Mouse (Mus musculus) C2C12 (cell line): Measurements from ENCODE around the gene Pde11a.

ENCODE experiments used
- CTCF ChIP-seq: IDR thresholded peaks from one replicate; pipeline ENCODE4 v1.5.1; 2011; ENCODE audit not compliant: control insufficient read depth, insufficient read depth, insufficient read length
- FOSL1 ChIP-seq: IDR thresholded peaks from one replicate; pipeline ENCODE4 v1.8.0; 2011; ENCODE audit warnings: mild to moderate bottlenecking, low read length; ENCODE audit not compliant: poor library complexity, insufficient read depth, severe bottlenecking
- MAX ChIP-seq: IDR thresholded peaks from one replicate; pipeline ENCODE4 v1.6.1; 2011; ENCODE audit warnings: mild to moderate bottlenecking, control low read depth
- MYOG ChIP-seq: IDR thresholded peaks from one replicate; pipeline ENCODE4 v1.6.1; 2011; ENCODE audit not compliant: control insufficient read depth, insufficient read length; ENCODE audit errors: extremely low read depth

- no peak for TF ChIP-seq CTCF
- TF ChIP-seq MYOG: no peak
- no peak for TF ChIP-seq MAX
- no peak for TF ChIP-seq FOSL1
Measured at GRCm38 (mm10) chr2:76047740-76048139, 290.8 kb downstream of the Pde11a start.
